Mouse (Mus musculus) MEL (cell line): ENCODE measurements around the gene Ciz1. TPM values are rescaled to one million over a fixed set of nuclear protein-coding genes. Genes with fewer than 3 reads are reported as not detected.

Experiments used
- DNase-seq: peaks from one replicate; pipeline ENCODE4 v3.0.0; 2011; ENCODE audit warnings: low read depth, low spot score
- H3K27ac ChIP-seq: 2 replicates; pipeline ENCODE4 v1.5.1; 2012; ENCODE audit warnings: low read depth, mild to moderate bottlenecking, control low read depth, low read length, moderate library complexity; ENCODE audit not compliant: control insufficient read depth
- H3K27me3 ChIP-seq, 2 experiments: fragments of 150-350 bp in 1 of 2; sonication (generic) in 1 of 2; 2 replicates each; pipeline ENCODE4 v1.6.1; 2012; ENCODE audit warnings: low read length in 2 of 2, mild to moderate bottlenecking in 2 of 2, improper control_type of control experiment in 1 of 2, moderate library complexity in 1 of 2; ENCODE audit not compliant: insufficient read depth in 2 of 2, control insufficient read depth in 1 of 2
- H3K36me3 ChIP-seq, 2 experiments: 2 replicates each; pipeline ENCODE4 v1.6.1; 2012 to 2014; ENCODE audit warnings: low read length in 2 of 2, improper control_type of control experiment in 1 of 2, inconsistent platforms in 1 of 2, mild to moderate bottlenecking in 1 of 2; ENCODE audit not compliant: insufficient read depth in 2 of 2, control insufficient read depth in 1 of 2
- H3K4me1 ChIP-seq, 2 experiments: fragments of 150-350 bp in 1 of 2; sonication (generic) in 1 of 2; 2 replicates each; pipeline ENCODE4 v1.6.1; 2012; ENCODE audit warnings: low read length in 2 of 2, improper control_type of control experiment in 1 of 2, mild to moderate bottlenecking in 1 of 2; ENCODE audit not compliant: insufficient read depth in 2 of 2, control insufficient read depth in 1 of 2
- H3K4me3 ChIP-seq, 2 experiments: fragments of 150-350 bp in 1 of 2; sonication (generic) in 1 of 2; 2 replicates each; pipeline ENCODE4 v1.5.1; 2012; ENCODE audit warnings: low read depth in 2 of 2, low read length in 2 of 2, mild to moderate bottlenecking in 2 of 2, moderate library complexity in 2 of 2, control low read depth in 1 of 2, improper control_type of control experiment in 1 of 2; ENCODE audit not compliant: control insufficient read depth in 1 of 2, insufficient read depth in 1 of 2
- H3K79me2 ChIP-seq: 2 replicates; pipeline ENCODE4 v1.6.1; 2012; ENCODE audit warnings: mild to moderate bottlenecking, low read length, moderate library complexity; ENCODE audit not compliant: control insufficient read depth, poor library complexity, insufficient read depth
- H3K9ac ChIP-seq: 2 replicates; pipeline ENCODE4 v1.6.1; 2012; ENCODE audit warnings: low read depth, mild to moderate bottlenecking, control low read depth, low read length, moderate library complexity; ENCODE audit not compliant: control insufficient read depth, poor library complexity, severe bottlenecking
- H3K9me3 ChIP-seq: fragments of 150-350 bp; sonication (generic); replicated peaks from 2 replicates; pipeline ENCODE4 v1.6.1; 2012; ENCODE audit warnings: mild to moderate bottlenecking, low read length, improper control_type of control experiment, moderate library complexity; ENCODE audit not compliant: insufficient read depth
- BHLHE40 ChIP-seq: IDR thresholded peaks from 2 replicates; pipeline ENCODE4 v1.6.1; 2012; ENCODE audit warnings: low read depth, mild to moderate bottlenecking, inconsistent platforms, low read length, improper control_type of control experiment, borderline replicate concordance
- CHD1 ChIP-seq: IDR thresholded peaks from 2 replicates; pipeline ENCODE4 v1.6.1; 2012; ENCODE audit warnings: low read depth, mild to moderate bottlenecking, inconsistent platforms, low read length, improper control_type of control experiment
- CTCF ChIP-seq, 3 experiments: IDR thresholded peaks in 2 of 3; conservative IDR thresholded peaks in 1 of 3; 2 replicates each; pipeline ENCODE4 v1.5.1; 2011 to 2012; ENCODE audit warnings: low read length in 3 of 3, low read depth in 2 of 3, mild to moderate bottlenecking in 2 of 3, improper control_type of control experiment in 1 of 3, inconsistent platforms in 1 of 3, mixed read lengths in 1 of 3, moderate library complexity in 1 of 3; ENCODE audit not compliant: control insufficient read depth in 1 of 3, insufficient read depth in 1 of 3, poor library complexity in 1 of 3, severe bottlenecking in 1 of 3
- E2F4 ChIP-seq: IDR thresholded peaks from 2 replicates; pipeline ENCODE4 v1.6.1; 2011; ENCODE audit warnings: low read depth, low read length, improper control_type of control experiment, borderline replicate concordance
- ETS1 ChIP-seq: IDR thresholded peaks from 2 replicates; pipeline ENCODE4 v1.6.1; 2012; ENCODE audit warnings: low read depth, mild to moderate bottlenecking, inconsistent platforms, low read length, improper control_type of control experiment, moderate library complexity
- MAFK ChIP-seq: IDR thresholded peaks from 2 replicates; pipeline ENCODE4 v1.6.1; 2011; ENCODE audit warnings: low read depth, mild to moderate bottlenecking, low read length, improper control_type of control experiment, borderline replicate concordance
- MAZ ChIP-seq: IDR thresholded peaks from 2 replicates; pipeline ENCODE4 v1.6.1; 2012; ENCODE audit warnings: low read depth, mild to moderate bottlenecking, inconsistent platforms, low read length, improper control_type of control experiment
- MYB ChIP-seq: IDR thresholded peaks from 2 replicates; pipeline ENCODE4 v1.6.1; 2011; ENCODE audit warnings: mild to moderate bottlenecking, low read depth, low read length, improper control_type of control experiment
- POLR2AphosphoS2 ChIP-seq: IDR thresholded peaks from 2 replicates; pipeline ENCODE4 v1.6.1; 2011; ENCODE audit warnings: low read length, improper control_type of control experiment
- POLR2AphosphoS5 ChIP-seq: IDR thresholded peaks from 2 replicates; pipeline ENCODE4 v1.6.1; 2012; ENCODE audit warnings: low read depth, borderline replicate concordance, mild to moderate bottlenecking, inconsistent platforms, low read length, moderate library complexity, mixed read lengths
- RAD21 ChIP-seq: IDR thresholded peaks from 2 replicates; pipeline ENCODE4 v1.6.1; 2011; ENCODE audit warnings: mild to moderate bottlenecking, low read depth, low read length, improper control_type of control experiment
- SMC3 ChIP-seq: IDR thresholded peaks from 2 replicates; pipeline ENCODE4 v1.6.1; 2011; ENCODE audit warnings: low read depth, low read length, improper control_type of control experiment
- TAL1 ChIP-seq: IDR thresholded peaks from 2 replicates; pipeline ENCODE4 v1.6.1; 2012; ENCODE audit warnings: mild to moderate bottlenecking, inconsistent platforms, low read length, moderate library complexity, mixed read lengths
- UBTF ChIP-seq: IDR thresholded peaks from 2 replicates; pipeline ENCODE4 v1.6.1; 2012; ENCODE audit warnings: low read depth, mild to moderate bottlenecking, inconsistent platforms, low read length, improper control_type of control experiment, moderate library complexity, borderline replicate concordance; ENCODE audit not compliant: insufficient read depth
- USF1 ChIP-seq: IDR thresholded peaks from 2 replicates; pipeline ENCODE4 v1.6.1; 2014; ENCODE audit warnings: low read depth, mild to moderate bottlenecking, inconsistent platforms, low read length, improper control_type of control experiment, moderate library complexity
- ZC3H11A ChIP-seq: IDR thresholded peaks from 2 replicates; pipeline ENCODE4 v1.6.1; 2012; ENCODE audit warnings: low read depth, mild to moderate bottlenecking, inconsistent platforms, low read length, improper control_type of control experiment
- polyA plus RNA-seq, 2 experiments: library from polyadenylated mRNA; stranded (reverse) in 1 of 2; unstranded in 1 of 2; fragments of >175 nt in 1 of 2; fragments of >200 nt in 1 of 2; gene quantifications; 2 replicates each; pipeline versions ENCODE4 v1.2.1 to v1.2.4; 2012; ENCODE audit warnings: low replicate concordance in 2 of 2, low read depth in 1 of 2; ENCODE audit not compliant: insufficient read length in 2 of 2, insufficient read depth in 1 of 2, missing spikeins in 1 of 2
- total RNA-seq: library from RNA; depleted of rRNA; stranded (reverse); fragments of 300-350 nt; gene quantifications from 2 replicates; pipeline ENCODE4 v1.2.3, GENCODE M21; 2012

Ciz1 gene
- total and polyA plus RNA-seq, 3 experiments, result 20.7 to 99.8 TPM; not detected in 1

DNA sequence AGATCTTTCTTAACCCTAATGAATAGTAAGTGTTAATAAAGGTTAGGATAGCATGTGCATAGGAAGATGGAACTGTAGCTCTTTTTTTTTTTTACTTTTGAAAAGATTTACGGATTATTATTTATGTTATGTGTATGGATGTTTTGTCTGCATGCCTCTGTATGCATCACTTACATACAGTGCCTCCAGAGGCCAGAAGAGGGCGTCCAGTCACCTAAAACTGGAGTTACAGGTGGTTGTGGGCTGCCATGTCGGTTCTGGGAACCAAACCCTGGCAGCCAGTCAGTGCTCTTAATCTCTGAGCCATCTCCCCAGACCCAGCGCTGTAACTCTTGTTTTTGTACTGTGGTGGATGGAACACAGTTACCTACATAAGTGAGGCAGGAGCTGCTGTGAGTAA, 27.8 kb upstream of the Ciz1 start:
- Histone ChIP-seq H3K4me1 (no peaks in the 10 kb centered on the region), H3K4me3 (no peak overlapping the region), H3K9me3 (no peaks in the 10 kb centered on the region), H3K36me3 (no peaks in the 10 kb centered on the region), H3K9ac (no peak overlapping the region), H3K27me3 (peaks cover 1 to 3% of the 10 kb centered on the region in 2 experiments; a peak in 3 of 4 replicates), H3K27ac (no peak overlapping the region), H3K79me2 (no peaks in the 10 kb centered on the region)
- peak in 2 of 3 experiments; percentile 37 to 53; a peak in 4 of 6 replicates for TF ChIP-seq CTCF (IDR thresholded peaks at IDR 0.05 in 2 of 3, conservative IDR thresholded peaks at IDR 0.05 in 1 of 3; ENCODE audit: control insufficient read depth in 1 of 3, insufficient read depth in 1 of 3, low read depth in 2 of 3, low read length in 3 of 3, poor library complexity in 1 of 3, severe bottlenecking in 1 of 3)
- peak; percentile 38; the same call in 1 of the 2 replicates for TF ChIP-seq ZC3H11A
- TF ChIP-seq ETS1, result no peak
- no peak for TF ChIP-seq USF1
- TF ChIP-seq RAD21, result peak; percentile 31
- peak; percentile 43; the same call in 1 of the 2 replicates for TF ChIP-seq SMC3
- DNase-seq, result peak; percentile 25

DNA sequence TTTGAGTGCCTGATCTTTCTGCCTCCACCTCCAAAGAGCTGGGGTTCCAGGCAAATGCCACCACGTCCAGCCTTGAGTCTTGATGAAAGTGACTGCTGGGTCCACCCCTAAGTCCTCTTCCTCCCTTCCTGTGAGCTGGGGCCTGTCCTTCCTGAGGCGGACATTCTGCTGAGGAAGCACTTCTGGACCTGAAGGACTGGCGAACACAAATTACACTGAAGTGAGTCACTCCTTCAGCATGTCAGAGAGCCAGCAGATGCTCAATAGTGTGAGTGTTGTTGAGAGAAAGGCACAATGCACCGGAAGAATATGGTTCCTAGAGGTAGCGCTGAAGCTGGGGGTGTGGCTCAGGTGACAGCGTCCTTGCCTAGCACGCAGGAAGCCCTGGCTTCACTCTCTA, 26.8 kb upstream of the Ciz1 start:
- Histone ChIP-seq H3K4me1 (no peaks in the 10 kb centered on the region), H3K4me3 (no peak overlapping the region), H3K79me2 (no peaks in the 10 kb centered on the region), H3K36me3 (no peaks in the 10 kb centered on the region), H3K9me3 (no peaks in the 10 kb centered on the region), H3K27ac (no peak overlapping the region), H3K27me3 (peaks cover 1 to 3% of the 10 kb centered on the region in 2 experiments; a peak in 3 of 4 replicates), H3K9ac (no peak overlapping the region)
- TF ChIP-seq MAZ (no peak), SMC3 (no peak), MAFK (no peak), E2F4 (no peak), BHLHE40 (no peak), USF1 (no peak), TAL1 (no peak), CHD1 (no peak), POLR2AphosphoS5 (no peak), MYB (no peak), UBTF (no peak), POLR2AphosphoS2 (no peak)
- DNase-seq, result no peak
